Mouse (Mus musculus): ENCODE data around the gene Haus2. TPM values are rescaled to one million over a fixed set of nuclear protein-coding genes. Genes with fewer than 3 reads are reported as not detected.

The Haus2 gene
- polyA plus RNA-seq, 1 experiment from 2014 or later = 40.5 TPM

- H3K27ac ChIP-seq = peak within 1 kb of the TSS; percentile 80
- H3K9me3 ChIP-seq = no peaks in the 10 kb centered on the region
- peaks cover 8% of the 10 kb centered on the region for H3K4me1 ChIP-seq
- no peaks in the 10 kb centered on the region for H3K27me3 ChIP-seq (ENCODE audit: poor library complexity, severe bottlenecking)
- peak; percentile 98 for DNase-seq (ENCODE audit: extremely low spot score, low spot score)
- WGBS = 2% methylated on average over 36 of the region's 36 CpGs
- H3K4me3 ChIP-seq = peak within 1 kb of the TSS; percentile 60
- H3K36me3 ChIP-seq (replicated peaks) = 0 out of 2 replicates have a peak, but pooled peaks cover 3% of the 10 kb centered on the region
These were observed 19.9 kb downstream of the Haus2 start, which contains the start of gene Stard9 for GRCm38 (mm10) chr2:120628886-120629735. Gene Stard9 (plus strand): TSS chr2:120629121.

- H3K36me3 ChIP-seq (replicated peaks) = peaks cover 9% of the 10 kb centered on the region; the same call in 1 of the 2 replicates
- H3K27ac ChIP-seq = no peak overlapping the region
- H3K9me3 ChIP-seq = no peaks in the 10 kb centered on the region
- WGBS = 88% methylated on average over 2 of the region's 2 CpGs
- H3K4me1 ChIP-seq = peaks cover 8% of the 10 kb centered on the region
- H3K4me3 ChIP-seq = no peak overlapping the region
- H3K27me3 ChIP-seq (ENCODE audit: poor library complexity, severe bottlenecking) = no peaks in the 10 kb centered on the region
- no peak for DNase-seq (ENCODE audit: extremely low spot score, low spot score)
These were observed 21.1 kb downstream of the Haus2 start for GRCm38 (mm10) chr2:120630246-120630645.

- 82% methylated on average over 2 of the region's 2 CpGs for WGBS
- H3K4me3 ChIP-seq = no peak overlapping the region
- no peaks in the 10 kb centered on the region for H3K9me3 ChIP-seq
- peaks cover 8% of the 10 kb centered on the region for H3K4me1 ChIP-seq
- DNase-seq (ENCODE audit: extremely low spot score, low spot score) = no peak
- H3K36me3 ChIP-seq (replicated peaks) = peaks cover 9% of the 10 kb centered on the region; the same call in 1 of the 2 replicates
- H3K27ac ChIP-seq = no peak overlapping the region
- no peaks in the 10 kb centered on the region for H3K27me3 ChIP-seq (ENCODE audit: poor library complexity, severe bottlenecking)
These were observed 21.5 kb downstream of the Haus2 start for GRCm38 (mm10) chr2:120630655-120631054.

GRCm38 (mm10) chr2:120631521-120631920 is 22.3 kb downstream of the Haus2 start:
- 92% methylated on average over 2 of the region's 2 CpGs for WGBS
- Histone ChIP-seq H3K27me3 (ENCODE audit: poor library complexity, severe bottlenecking) (no peaks in the 10 kb centered on the region), H3K9me3 (no peaks in the 10 kb centered on the region), H3K4me3 (no peak overlapping the region), H3K36me3 (replicated peaks) (peaks cover 9% of the 10 kb centered on the region; the same call in 1 of the 2 replicates), H3K27ac (no peak overlapping the region), H3K4me1 (peaks cover 8% of the 10 kb centered on the region)
- no peak for DNase-seq (ENCODE audit: extremely low spot score, low spot score)

GRCm38 (mm10) chr2:120631957-120632356 is 22.8 kb downstream of the Haus2 start:
- Histone ChIP-seq H3K36me3 (replicated peaks) (peaks cover 9% of the 10 kb centered on the region; the same call in 1 of the 2 replicates), H3K9me3 (no peaks in the 10 kb centered on the region), H3K27ac (no peak overlapping the region), H3K27me3 (ENCODE audit: poor library complexity, severe bottlenecking) (no peaks in the 10 kb centered on the region), H3K4me3 (no peak overlapping the region), H3K4me1 (peaks cover 8% of the 10 kb centered on the region)
- no peak for DNase-seq (ENCODE audit: extremely low spot score, low spot score)
- WGBS = 94% methylated on average over 4 of the region's 4 CpGs

- WGBS = 92% methylated on average over 8 of the region's 8 CpGs
- Histone ChIP-seq H3K36me3 (replicated peaks) (0 out of 2 replicates have a peak, but pooled peaks cover 2% of the 10 kb centered on the region), H3K4me3 (no peak overlapping the region), H3K9me3 (no peaks in the 10 kb centered on the region), H3K27me3 (ENCODE audit: poor library complexity, severe bottlenecking) (no peaks in the 10 kb centered on the region), H3K4me1 (no peaks in the 10 kb centered on the region), H3K27ac (no peak overlapping the region)
- DNase-seq (ENCODE audit: extremely low spot score, low spot score) = no peak
These were observed 31.7 kb downstream of the Haus2 start for GRCm38 (mm10) chr2:120640835-120641234.

GRCm38 (mm10) chr2:120643836-120644235 is 34.7 kb downstream of the Haus2 start:
- H3K4me1 ChIP-seq = no peaks in the 10 kb centered on the region
- H3K36me3 ChIP-seq (replicated peaks) = 0 out of 2 replicates have a peak, but pooled peaks cover 2% of the 10 kb centered on the region
- no peak overlapping the region for H3K27ac ChIP-seq
- H3K4me3 ChIP-seq = no peak overlapping the region
- WGBS = 87% methylated on average over 7 of the region's 7 CpGs
- H3K9me3 ChIP-seq = no peaks in the 10 kb centered on the region
- no peak for DNase-seq (ENCODE audit: extremely low spot score, low spot score)
- H3K27me3 ChIP-seq (ENCODE audit: poor library complexity, severe bottlenecking) = no peaks in the 10 kb centered on the region

- no peaks in the 10 kb centered on the region for H3K9me3 ChIP-seq
- no peaks in the 10 kb centered on the region for H3K36me3 ChIP-seq (replicated peaks)
- DNase-seq (ENCODE audit: extremely low spot score, low spot score) = no peak
- H3K4me3 ChIP-seq = no peak overlapping the region
- no peaks in the 10 kb centered on the region for H3K27me3 ChIP-seq (ENCODE audit: poor library complexity, severe bottlenecking)
- H3K4me1 ChIP-seq = no peaks in the 10 kb centered on the region
- 73% methylated on average over 4 of the region's 4 CpGs for WGBS
- no peak overlapping the region for H3K27ac ChIP-seq
These were observed 37.6 kb downstream of the Haus2 start for GRCm38 (mm10) chr2:120646777-120647176.

GRCm38 (mm10) chr2:120652256-120652924 is 43.2 kb downstream of the Haus2 start:
- H3K9me3 ChIP-seq = no peaks in the 10 kb centered on the region
- H3K36me3 ChIP-seq (replicated peaks) = no peaks in the 10 kb centered on the region
- H3K27me3 ChIP-seq (ENCODE audit: poor library complexity, severe bottlenecking) = no peaks in the 10 kb centered on the region
- WGBS = 88% methylated on average over 7 of the region's 7 CpGs
- H3K4me1 ChIP-seq = no peaks in the 10 kb centered on the region
- no peak overlapping the region for H3K4me3 ChIP-seq
- DNase-seq (ENCODE audit: extremely low spot score, low spot score) = no peak
- H3K27ac ChIP-seq = no peak overlapping the region

GRCm38 (mm10) chr2:120652925-120653284 is 43.7 kb downstream of the Haus2 start:
- no peak overlapping the region for H3K27ac ChIP-seq
- no peaks in the 10 kb centered on the region for H3K9me3 ChIP-seq
- 95% methylated on average over 7 of the region's 7 CpGs for WGBS
- H3K27me3 ChIP-seq (ENCODE audit: poor library complexity, severe bottlenecking) = no peaks in the 10 kb centered on the region
- H3K36me3 ChIP-seq (replicated peaks) = no peaks in the 10 kb centered on the region
- DNase-seq (ENCODE audit: extremely low spot score, low spot score) = no peak
- H3K4me1 ChIP-seq = no peaks in the 10 kb centered on the region
- H3K4me3 ChIP-seq = no peak overlapping the region

GRCm38 (mm10) chr2:120654693-120655092 is 45.5 kb downstream of the Haus2 start:
- Histone ChIP-seq H3K4me3 (no peak overlapping the region), H3K27me3 (ENCODE audit: poor library complexity, severe bottlenecking) (no peaks in the 10 kb centered on the region), H3K4me1 (no peaks in the 10 kb centered on the region), H3K27ac (no peak overlapping the region), H3K9me3 (no peaks in the 10 kb centered on the region), H3K36me3 (replicated peaks) (no peaks in the 10 kb centered on the region)
- no peak for DNase-seq (ENCODE audit: extremely low spot score, low spot score)
- 78% methylated on average over 2 of the region's 2 CpGs for WGBS

GRCm38 (mm10) chr2:120655905-120656304 is 46.7 kb downstream of the Haus2 start:
- Histone ChIP-seq H3K27ac (no peak overlapping the region), H3K4me3 (no peak overlapping the region), H3K4me1 (no peaks in the 10 kb centered on the region), H3K36me3 (replicated peaks) (no peaks in the 10 kb centered on the region), H3K27me3 (ENCODE audit: poor library complexity, severe bottlenecking) (no peaks in the 10 kb centered on the region), H3K9me3 (no peaks in the 10 kb centered on the region)
- 92% methylated on average over 5 of the region's 5 CpGs for WGBS
- DNase-seq (ENCODE audit: extremely low spot score, low spot score) = no peak

- Histone ChIP-seq H3K27me3 (ENCODE audit: poor library complexity, severe bottlenecking) (no peaks in the 10 kb centered on the region), H3K9me3 (no peaks in the 10 kb centered on the region), H3K4me3 (no peak overlapping the region), H3K4me1 (no peaks in the 10 kb centered on the region), H3K36me3 (replicated peaks) (no peaks in the 10 kb centered on the region), H3K27ac (no peak overlapping the region)
- no peak for DNase-seq (ENCODE audit: extremely low spot score, low spot score)
- 93% methylated on average over 2 of the region's 2 CpGs for WGBS
These were observed 47.5 kb downstream of the Haus2 start for GRCm38 (mm10) chr2:120656711-120657110.
